Mouse (Mus musculus) bone marrow macrophage, adult 2 months (primary cell): Measurements from ENCODE around the gene Ift46.

Experiments
- CTCF ChIP-seq: IDR thresholded peaks from 2 replicates; pipeline ENCODE4 v1.5.1; 2012; ENCODE audit warnings: low read depth, mild to moderate bottlenecking, low read length, moderate library complexity
- POLR2A ChIP-seq: IDR thresholded peaks from 2 replicates; pipeline ENCODE4 v1.6.1; 2012; ENCODE audit warnings: mild to moderate bottlenecking, low read depth, low read length, borderline replicate concordance

- TF ChIP-seq POLR2A (no peak), CTCF (no peak)
These were observed at the start of gene Ift46, which contains the start of gene Arcn1 for GRCm38 (mm10) chr9:44767101-44768028.
